Mouse (Mus musculus): ENCODE measurements at regions not wholly inside any gene's neighbourhood (a gene's known extent, or its start where the extent isn't known, plus 50 kb on each side); places are given as distances from the start of the nearest gene placed in this dataset.
A peak's percentile ranks its signal among the peaks of the same experiment; 100 is the strongest.

GRCm38 (mm10) chr2:146625166-146625751, 113.1 kb upstream of the Ralgapa2 start:
- DNase-seq (ENCODE audit: low spot score) = no peak

DNA sequence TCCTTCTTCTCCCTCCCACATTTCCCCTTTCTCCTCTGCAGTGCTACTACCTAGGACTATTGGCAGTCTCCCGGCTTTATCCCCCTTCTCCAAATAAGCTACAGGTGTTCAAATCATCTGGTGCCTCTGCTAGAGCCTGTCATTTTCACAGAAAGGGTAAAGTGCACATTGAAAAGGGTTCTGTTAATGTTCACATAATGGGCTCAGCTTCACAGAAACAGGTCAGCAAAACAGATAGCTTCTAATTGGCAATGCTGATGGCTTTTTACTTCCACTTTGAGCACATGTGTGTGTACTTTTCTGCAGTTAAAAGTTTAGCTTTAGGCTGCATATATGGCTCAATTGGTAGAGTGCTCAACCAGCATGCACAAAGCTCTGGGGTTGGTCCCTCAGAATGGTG, 114.4 kb upstream of the Ralgapa2 start:
- no peak for DNase-seq (ENCODE audit: low spot score)

- DNase-seq (ENCODE audit: low spot score) = no peak
Observed at GRCm38 (mm10) chr2:146630179-146630578, 118.0 kb upstream of the Ralgapa2 start.

DNA sequence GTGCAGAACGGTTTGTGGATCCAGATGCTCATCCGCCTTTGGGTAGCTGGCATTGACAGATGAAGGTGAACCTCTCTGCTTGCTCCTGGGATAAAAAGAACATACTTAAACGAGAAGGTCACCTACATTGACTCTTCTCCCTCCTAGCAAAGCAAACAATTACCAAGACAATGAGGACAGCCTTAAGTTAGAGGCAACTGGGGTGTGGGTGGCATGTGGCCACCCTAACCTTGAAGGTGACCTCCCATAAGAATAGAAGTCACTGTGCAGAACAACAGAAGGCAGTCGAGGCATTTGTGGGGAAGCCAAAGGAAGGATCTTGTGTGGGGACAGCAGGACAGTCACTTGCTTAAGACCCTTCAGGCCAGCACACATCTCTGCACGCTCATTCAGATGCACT, 119.0 kb upstream of the Ralgapa2 start:
- DNase-seq (ENCODE audit: low spot score) = no peak

DNA sequence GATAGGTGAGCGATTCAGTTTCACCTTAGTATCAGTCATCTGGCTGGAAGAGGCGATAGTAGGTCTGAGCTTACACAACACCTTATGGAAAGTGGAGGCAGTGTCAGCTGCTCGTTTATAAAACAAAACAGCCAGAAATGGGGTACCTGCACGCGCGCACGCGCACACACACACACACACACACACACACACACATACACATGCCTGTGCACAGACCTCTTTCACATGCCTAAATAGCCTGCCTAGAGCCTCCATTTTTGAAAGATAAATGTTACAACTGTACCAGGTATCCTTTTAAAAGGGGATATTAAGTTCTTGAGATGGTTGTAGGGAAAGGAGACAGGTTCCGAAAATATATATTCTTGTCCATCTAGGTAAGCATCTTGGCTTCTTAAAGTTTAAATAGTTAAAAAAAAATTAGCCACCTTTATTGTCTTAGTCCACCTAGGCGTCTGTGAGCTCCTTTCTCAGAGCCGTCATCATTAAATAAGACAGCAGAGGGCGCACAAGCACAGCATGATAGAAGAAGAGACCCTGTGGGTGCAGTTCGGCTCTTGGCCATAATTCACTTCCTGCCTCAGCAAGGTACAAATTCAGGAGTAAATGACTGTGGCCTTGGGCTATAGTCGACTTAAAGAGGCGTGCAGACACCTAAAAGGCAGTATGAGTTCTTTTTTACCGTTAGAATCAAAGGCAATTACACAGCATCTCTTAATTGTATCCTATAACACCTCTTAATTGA, 121.4 kb upstream of the Ralgapa2 start:
- DNase-seq (ENCODE audit: low spot score) = peak; percentile 7

- DNase-seq (ENCODE audit: low spot score) = no peak
Observed at GRCm38 (mm10) chr2:146637573-146637972, 125.4 kb upstream of the Ralgapa2 start.

GRCm38 (mm10) chr2:146646237-146646972, 134.3 kb upstream of the Ralgapa2 start:
- no peak for DNase-seq (ENCODE audit: low spot score)

GRCm38 (mm10) chr2:146646973-146647282, 134.8 kb upstream of the Ralgapa2 start:
- DNase-seq (ENCODE audit: low spot score) = no peak

DNA sequence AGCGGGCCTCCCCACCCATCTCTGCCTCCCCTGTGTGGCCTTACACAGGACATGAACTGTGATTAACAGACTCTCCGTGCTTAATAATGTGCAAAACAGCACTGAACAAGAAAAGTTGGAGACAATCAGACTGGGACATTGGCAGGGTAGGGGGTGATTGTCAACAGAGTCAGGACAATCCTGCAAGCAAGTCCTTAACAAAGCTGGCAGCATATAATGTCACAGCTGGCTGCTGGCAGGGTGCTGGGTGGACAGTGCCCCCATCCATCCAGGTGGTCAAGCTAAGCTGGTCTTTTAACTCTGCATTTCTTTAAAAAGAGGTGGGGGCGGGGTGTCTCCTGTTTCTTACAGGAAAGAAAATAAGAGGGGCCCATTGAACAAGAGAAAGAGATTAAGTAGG, 149.2 kb upstream of the Ralgapa2 start:
- DNase-seq (ENCODE audit: low spot score) = no peak

GRCm38 (mm10) chr2:146672761-146673160, 160.6 kb upstream of the Ralgapa2 start:
- DNase-seq (ENCODE audit: low spot score) = no peak

DNA sequence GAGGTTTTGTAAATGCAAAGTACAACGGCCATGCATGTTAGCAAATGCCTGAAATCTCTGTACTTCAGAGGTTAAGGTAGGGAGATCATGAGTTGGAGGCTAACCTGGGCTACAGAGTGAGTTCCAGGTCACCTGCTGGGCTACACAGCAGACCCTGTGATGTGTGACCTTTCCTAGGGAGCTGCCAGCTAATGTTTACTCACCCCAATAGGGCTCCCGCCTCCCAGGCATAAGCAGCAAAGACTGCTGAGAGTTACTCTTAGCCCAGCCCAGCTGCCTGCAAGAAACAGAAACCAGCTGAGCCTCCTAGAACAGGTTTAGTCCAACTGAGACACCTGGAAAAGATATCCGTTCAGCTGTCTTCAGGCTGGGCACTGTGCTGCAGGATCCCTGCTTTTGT, 169.8 kb upstream of the Ralgapa2 start:
- no peak for DNase-seq (ENCODE audit: low spot score)

GRCm38 (mm10) chr2:146685854-146686507, 169.7 kb upstream of the Kiz start:
- DNase-seq (ENCODE audit: low spot score) = no peak

DNA sequence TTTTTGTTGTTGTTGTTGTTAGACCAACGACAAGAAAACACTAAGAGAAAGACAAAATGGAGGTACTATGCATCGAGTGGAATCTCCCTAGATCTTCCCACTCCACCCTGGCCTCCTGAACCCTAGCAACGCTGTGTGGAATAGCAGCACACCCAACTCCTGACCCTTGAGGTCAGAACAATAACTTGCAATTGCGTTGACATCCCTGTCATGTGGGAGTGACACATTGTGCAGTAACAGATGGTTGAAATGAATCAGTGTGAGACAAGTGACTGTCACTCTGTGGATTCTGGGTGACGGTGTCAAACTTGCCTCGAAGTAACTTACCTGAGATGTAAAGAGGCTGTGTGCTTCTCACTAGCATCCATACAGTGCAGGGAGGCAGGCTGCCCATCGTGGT, 167.1 kb upstream of the Kiz start:
- no peak for DNase-seq (ENCODE audit: low spot score)

DNA sequence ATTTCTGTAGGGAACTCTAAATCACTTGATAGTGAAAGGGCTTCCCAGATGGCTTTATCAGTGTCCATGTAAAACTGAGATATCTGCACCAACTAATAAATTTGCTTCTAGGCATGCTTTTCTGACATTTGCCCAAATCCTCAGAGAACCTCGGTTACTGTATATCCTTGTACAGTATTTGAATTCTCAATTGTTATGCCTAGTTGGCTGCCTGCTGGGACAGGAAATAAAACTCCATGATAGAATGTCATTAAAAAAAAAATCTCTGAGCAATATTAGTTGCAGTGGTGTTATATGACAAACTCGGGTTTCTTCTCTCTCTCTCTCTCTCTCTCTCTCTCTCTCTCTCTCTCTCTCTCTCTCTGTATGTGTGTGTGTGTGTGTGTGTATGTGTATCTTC, 162.2 kb upstream of the Kiz start:
- no peak for DNase-seq (ENCODE audit: low spot score)

GRCm38 (mm10) chr2:146694041-146694440, 161.6 kb upstream of the Kiz start:
- DNase-seq (ENCODE audit: low spot score) = no peak

DNA sequence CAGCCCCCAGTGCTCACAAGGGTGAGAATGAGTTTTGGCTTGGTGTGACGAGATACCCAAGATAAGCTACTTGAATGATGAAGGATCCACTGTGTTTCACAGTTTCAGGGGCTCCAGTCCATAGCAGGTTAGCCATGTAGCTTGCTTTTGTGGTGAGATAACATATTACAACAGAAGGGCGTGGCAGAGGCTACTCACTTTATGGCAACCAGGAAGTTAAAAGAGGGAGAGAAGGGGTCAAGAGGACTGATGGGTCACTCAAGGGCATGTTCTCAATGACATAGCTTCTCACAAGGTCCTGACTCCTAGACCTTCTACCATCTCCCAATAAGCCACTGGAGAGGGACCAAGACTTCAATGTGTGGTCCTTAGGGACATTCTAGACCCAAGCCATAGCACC, 159.4 kb upstream of the Kiz start:
- no peak for DNase-seq (ENCODE audit: low spot score)

- no peak for DNase-seq (ENCODE audit: low spot score)
Observed at GRCm38 (mm10) chr2:146696727-146697126, 158.9 kb upstream of the Kiz start.

- no peak for DNase-seq (ENCODE audit: low spot score)
Observed at GRCm38 (mm10) chr2:146710676-146711075, 145.0 kb upstream of the Kiz start.

GRCm38 (mm10) chr2:146721184-146721715, 134.4 kb upstream of the Kiz start:
- no peak for DNase-seq (ENCODE audit: low spot score)

GRCm38 (mm10) chr2:146722351-146723025, 133.2 kb upstream of the Kiz start:
- no peak for DNase-seq (ENCODE audit: low spot score)

DNA sequence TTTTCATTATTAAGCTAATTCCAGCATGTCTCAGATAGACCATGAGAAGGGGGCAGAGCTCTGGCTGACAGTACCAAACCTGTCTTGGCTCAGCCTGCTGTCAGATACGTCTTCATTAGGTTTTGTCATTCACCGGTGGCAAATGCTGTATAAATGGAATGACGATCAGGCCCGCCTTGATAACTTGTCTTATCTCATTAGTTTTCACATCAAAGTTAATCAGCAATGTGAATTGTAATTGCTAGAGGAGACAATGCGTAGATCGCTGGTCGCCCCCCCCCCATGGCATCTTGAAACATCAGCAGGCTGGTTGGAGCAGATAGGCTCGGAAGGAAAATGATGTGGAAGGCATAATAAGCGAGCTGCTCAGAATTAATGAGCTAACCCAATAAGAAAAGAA, 132.5 kb upstream of the Kiz start:
- DNase-seq (ENCODE audit: low spot score) = no peak

DNA sequence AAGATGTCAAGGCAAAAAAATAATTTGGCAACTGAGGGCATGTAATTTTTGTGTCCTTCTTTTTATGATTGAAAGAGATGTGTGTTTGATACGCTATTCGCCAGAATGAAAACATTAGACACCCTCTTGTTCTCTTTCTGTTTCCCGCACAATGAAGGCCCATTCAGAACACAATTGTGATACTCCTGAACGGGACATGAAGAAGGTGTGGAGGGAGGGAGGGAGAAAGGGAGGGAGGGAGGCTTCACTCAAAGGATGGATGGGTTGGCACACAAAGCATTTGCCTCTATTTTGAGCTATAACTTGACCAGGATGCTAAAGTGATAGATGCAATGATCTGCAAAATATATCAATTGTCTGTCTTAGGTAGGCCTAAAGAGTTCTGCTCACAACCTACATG, 132.0 kb upstream of the Kiz start:
- no peak for DNase-seq (ENCODE audit: low spot score)
